Mouse (Mus musculus): ENCODE results near the gene Insl6. TPM values are rescaled to one million over a fixed set of nuclear protein-coding genes. Genes with fewer than 3 reads are reported as not detected.

Gene Insl6
- total and polyA plus RNA-seq, 3 experiments, result 5.1 to 11.2 (median 8.5) TPM

DNA sequence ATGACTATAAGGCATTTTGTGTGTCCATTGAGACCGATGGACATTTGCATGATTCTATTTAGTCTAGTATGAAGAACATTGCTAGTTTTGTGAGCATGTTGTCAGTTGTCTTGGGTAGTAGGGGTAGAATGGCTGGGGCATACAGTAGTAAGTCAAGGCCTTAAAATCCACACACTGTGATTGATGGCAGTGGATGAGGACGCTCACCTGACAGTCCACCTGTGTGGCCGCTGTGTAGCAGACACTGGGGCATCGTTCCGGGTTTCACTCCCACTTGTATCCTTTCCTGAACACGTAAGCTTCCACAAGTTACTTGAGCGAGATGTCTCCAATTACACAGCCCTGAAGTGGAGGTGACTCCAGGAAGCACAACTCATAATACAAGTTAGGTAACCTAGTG is 38.4 kb upstream of the Insl6 start:
- no peak overlapping the region for H3K9ac ChIP-seq (ENCODE audit: insufficient read depth, low read depth)
- peak overlapping the region; percentile 59 for H3K27ac ChIP-seq (ENCODE audit: insufficient read depth, low read depth)
- H3K4me3 ChIP-seq (replicated peaks in 1 of 3; ENCODE audit: low read depth in 2 of 3, low read length in 2 of 3, poor library complexity in 1 of 3), result no peak overlapping the region
- no peak for DNase-seq (ENCODE audit: extremely low read depth)
- in situ Hi-C loops (cut with MboI; ENCODE audit: low pct_ligation_motif_present, low pct_unique_long_range_greater_than_20kb, low sequenced_read_pairs), result loop anchor here (25.0 kb wide), 2 partner anchors 449 to 576 kb away; partner anchors contain the start of genes 9930021J03Rik and Ranbp6
- H3K4me2 ChIP-seq (ENCODE audit: insufficient read depth, low read depth, poor library complexity, severe bottlenecking), result no peak overlapping the region
- TF ChIP-seq MAX (IDR thresholded peaks at IDR 0.05; ENCODE audit: low read length) (no peak), JUN (IDR thresholded peaks at IDR 0.05; ENCODE audit: insufficient read depth, low read depth, low read length) (no peak), RAD21 (IDR thresholded peaks at IDR 0.05; ENCODE audit: low read depth, low read length) (no peak), NRF1 (IDR thresholded peaks at IDR 0.05; ENCODE audit: low read depth, low read length) (no peak), NELFE (IDR thresholded peaks at IDR 0.05; ENCODE audit: low read depth, low read length) (no peak), MYC (IDR thresholded peaks at IDR 0.05; ENCODE audit: low read depth, low read length) (no peak), JUND (conservative IDR thresholded peaks at IDR 0.05; ENCODE audit: low read depth, low read length) (no peak), POLR2AphosphoS2 (IDR thresholded peaks at IDR 0.05; ENCODE audit: low read depth, low read length) (no peak), UBTF (IDR thresholded peaks at IDR 0.05; ENCODE audit: low read depth, low read length) (no peak), BHLHE40 (IDR thresholded peaks at IDR 0.05; ENCODE audit: low read depth, low read length) (no peak), ELF1 (IDR thresholded peaks at IDR 0.05; ENCODE audit: low read depth, low read length) (no peak), ZNF384 (IDR thresholded peaks at IDR 0.05; ENCODE audit: low read depth, low read length) (no peak)
- H3K36me3 ChIP-seq (replicated peaks in 1 of 2; ENCODE audit: control insufficient read depth in 1 of 2, insufficient read depth in 1 of 2, low read length in 1 of 2), result peaks cover 6 to 29% of the 10 kb centered on the region in 2 experiments
- H3K9me3 ChIP-seq (replicated peaks; ENCODE audit: low read length), result no peaks in the 10 kb centered on the region
- H3K27me3 ChIP-seq (replicated peaks), result no peaks in the 10 kb centered on the region
- peaks cover 21 to 50% of the 10 kb centered on the region in 2 experiments for H3K4me1 ChIP-seq (ENCODE audit: control insufficient read depth in 1 of 2, insufficient read depth in 2 of 2)
- dilution Hi-C loops (cut with MboI; ENCODE audit: extremely low pct_ligation_motif_present, extremely low pct_unique_long_range_greater_than_20kb, low sequenced_read_pairs), result no loop called here
- peaks cover 7% of the 10 kb centered on the region for H3K79me2 ChIP-seq (replicated peaks; ENCODE audit: control insufficient read depth, extremely low read depth, insufficient read depth, poor library complexity, severe bottlenecking)

- dilution Hi-C loops (cut with MboI; ENCODE audit: extremely low pct_ligation_motif_present, extremely low pct_unique_long_range_greater_than_20kb, low sequenced_read_pairs) (no loop called here), in situ Hi-C loops (cut with MboI; ENCODE audit: low pct_ligation_motif_present, low pct_unique_long_range_greater_than_20kb, low sequenced_read_pairs) (loop anchor here (25.0 kb wide), 2 partner anchors 450 to 575 kb away; partner anchors contain the start of genes 9930021J03Rik and Ranbp6)
- Histone ChIP-seq H3K4me2 (ENCODE audit: insufficient read depth, low read depth, poor library complexity, severe bottlenecking) (peak overlapping the region; percentile 78), H3K27me3 (replicated peaks) (no peaks in the 10 kb centered on the region), H3K4me1 (ENCODE audit: control insufficient read depth in 1 of 2, insufficient read depth in 2 of 2) (peaks cover 21 to 50% of the 10 kb centered on the region in 2 experiments), H3K4me3 (replicated peaks in 1 of 3; ENCODE audit: low read depth in 2 of 3, low read length in 2 of 3, poor library complexity in 1 of 3) (peak overlapping the region; percentile 51 to 56 (median 53)), H3K36me3 (replicated peaks in 1 of 2; ENCODE audit: control insufficient read depth in 1 of 2, insufficient read depth in 1 of 2, low read length in 1 of 2) (peaks cover 9 to 37% of the 10 kb centered on the region in 2 experiments), H3K79me2 (replicated peaks; ENCODE audit: control insufficient read depth, extremely low read depth, insufficient read depth, poor library complexity, severe bottlenecking) (no peaks in the 10 kb centered on the region; the same call in 1 of the 2 replicates), H3K9me3 (replicated peaks; ENCODE audit: low read length) (no peaks in the 10 kb centered on the region), H3K27ac (ENCODE audit: insufficient read depth, low read depth) (no peak overlapping the region), H3K9ac (ENCODE audit: insufficient read depth, low read depth) (peak overlapping the region; percentile 40)
- no peak for DNase-seq (ENCODE audit: extremely low read depth)
- TF ChIP-seq SIN3A (IDR thresholded peaks at IDR 0.05; ENCODE audit: low read length), result no peak
- no peak for TF ChIP-seq CHD1 (IDR thresholded peaks at IDR 0.05; ENCODE audit: low read depth, low read length)
- no peak for TF ChIP-seq TCF12 (IDR thresholded peaks at IDR 0.05; ENCODE audit: low read depth, low read length)
- TF ChIP-seq EP300 (IDR thresholded peaks at IDR 0.05; ENCODE audit: low read length), result no peak
- no peak for TF ChIP-seq POLR2A (IDR thresholded peaks at IDR 0.05; ENCODE audit: low read depth, low read length)
- no peak for TF ChIP-seq GABPA (IDR thresholded peaks at IDR 0.05; ENCODE audit: insufficient replicate concordance, low read depth, low read length)
- no peak for TF ChIP-seq ETS1 (conservative IDR thresholded peaks at IDR 0.05; ENCODE audit: low read depth, low read length)
- no peak for TF ChIP-seq CHD2 (IDR thresholded peaks at IDR 0.05; ENCODE audit: low read length)
- TF ChIP-seq MAZ (IDR thresholded peaks at IDR 0.05; ENCODE audit: low read depth, low read length), result no peak
- no peak for TF ChIP-seq MYC (IDR thresholded peaks at IDR 0.05; ENCODE audit: low read depth, low read length)
- TF ChIP-seq ZMIZ1 (IDR thresholded peaks at IDR 0.05; ENCODE audit: low read depth, low read length), result no peak
- TF ChIP-seq SMC3 (IDR thresholded peaks at IDR 0.05; ENCODE audit: low read depth, low read length), result no peak
- no peak for TF ChIP-seq POLR2AphosphoS2 (IDR thresholded peaks at IDR 0.05; ENCODE audit: low read depth, low read length)
- no peak for TF ChIP-seq USF2 (conservative IDR thresholded peaks at IDR 0.05; ENCODE audit: low read depth, low read length)
Observed at GRCm38 (mm10) chr19:29362173-29362930, 37.2 kb upstream of the Insl6 start.

Data from CH12.LX (cell line).